Mouse (Mus musculus) C2C12 (cell line): ENCODE measurements around the gene Tex101. TPM values are rescaled to one million over a fixed set of nuclear protein-coding genes. Genes with fewer than 3 reads are reported as not detected.
"Not testable (repeated sequence)": the region's sequence is repeated elsewhere in the genome, so short reads cannot be mapped to it uniquely, and the experiment has no call there.

ENCODE experiments used
- H3K27me3 ChIP-seq: one replicate; pipeline ENCODE4 v1.6.1; 2011; ENCODE audit not compliant: control insufficient read depth, insufficient read depth, insufficient read length
- H3K36me3 ChIP-seq: one replicate; pipeline ENCODE4 v1.6.1; 2011; ENCODE audit not compliant: control insufficient read depth, insufficient read depth
- H3K4me3 ChIP-seq: one replicate; pipeline ENCODE4 v1.5.1; 2011; ENCODE audit warnings: mild to moderate bottlenecking, control low read depth; ENCODE audit not compliant: poor library complexity, insufficient read depth, severe bottlenecking
- H3K79me2 ChIP-seq: one replicate; pipeline ENCODE4 v1.6.1; 2011; ENCODE audit not compliant: control insufficient read depth, insufficient read depth
- H3K79me3 ChIP-seq: one replicate; pipeline ENCODE4 v1.6.1; 2011; ENCODE audit warnings: low read depth, control low read depth
- H3ac ChIP-seq: one replicate; pipeline ENCODE3; 2011; ENCODE audit warnings: low read depth; ENCODE audit not compliant: control insufficient read depth, insufficient read length
- CEBPB ChIP-seq: IDR thresholded peaks from one replicate; pipeline ENCODE4 v1.6.1; 2011; ENCODE audit warnings: low read depth, mild to moderate bottlenecking, control low read depth, moderate library complexity
- CTCF ChIP-seq: IDR thresholded peaks from one replicate; pipeline ENCODE4 v1.5.1; 2011; ENCODE audit not compliant: control insufficient read depth, insufficient read depth, insufficient read length
- FOSL1 ChIP-seq: IDR thresholded peaks from one replicate; pipeline ENCODE4 v1.8.0; 2011; ENCODE audit warnings: mild to moderate bottlenecking, low read length; ENCODE audit not compliant: poor library complexity, insufficient read depth, severe bottlenecking
- MAX ChIP-seq: IDR thresholded peaks from one replicate; pipeline ENCODE4 v1.6.1; 2011; ENCODE audit warnings: mild to moderate bottlenecking, control low read depth
- MYOD1 ChIP-seq: IDR thresholded peaks from one replicate; pipeline ENCODE4 v1.6.1; 2011; ENCODE audit warnings: low read depth; ENCODE audit not compliant: control insufficient read depth, insufficient read length
- MYOG ChIP-seq: IDR thresholded peaks from one replicate; pipeline ENCODE4 v1.6.1; 2011; ENCODE audit not compliant: control insufficient read depth, insufficient read length; ENCODE audit errors: extremely low read depth
- USF1 ChIP-seq: IDR thresholded peaks from one replicate; pipeline ENCODE4 v1.6.1; 2011; ENCODE audit warnings: low read depth, mild to moderate bottlenecking, control low read depth, moderate library complexity
- long read RNA-seq, 2 experiments: library from polyadenylated mRNA; unstranded; transcript quantifications; one replicate each; pipeline ENCODE4 v2.0.0; 2019 to 2020
- polyA plus RNA-seq: library from polyadenylated mRNA; unstranded; fragments of >200 nt; fragmentation: generic; extraction: Trizol; gene quantifications from one replicate; pipeline ENCODE4 v1.2.1, GENCODE M21; 2012; ENCODE audit warnings: missing spikeins

The Tex101 gene
- not detected for polyA plus RNA-seq
- long read RNA-seq, experiment 1: 0 reads
- long read RNA-seq, experiment 2: 0 reads

- Histone ChIP-seq H3K27me3 (peaks cover 10% of the 10 kb centered on the region), H3K36me3 (no peaks in the 10 kb centered on the region), H3K79me3 (no peaks in the 10 kb centered on the region), H3K4me3 (no peak within 1 kb of the TSS), H3ac (no peak within 1 kb of the TSS), H3K79me2 (no peaks in the 10 kb centered on the region)
- TF ChIP-seq MYOD1 (no peak), MYOG (no peak), CTCF (no peak)
These were observed at the start of gene Tex101 for GRCm38 (mm10) chr7:24676575-24676974. TSS of gene Tex101 (minus strand) at chr7:24676675.

- Histone ChIP-seq H3K4me3 (no peak overlapping the region), H3ac (no peak overlapping the region), H3K36me3 (no peaks in the 10 kb centered on the region), H3K27me3 (peaks cover 26% of the 10 kb centered on the region), H3K79me2 (no peaks in the 10 kb centered on the region), H3K79me3 (no peaks in the 10 kb centered on the region)
- TF ChIP-seq MYOD1: no peak
- TF ChIP-seq MYOG: no peak
- no peak for TF ChIP-seq FOSL1
- TF ChIP-seq MAX: no peak
- no peak for TF ChIP-seq USF1
- TF ChIP-seq CEBPB: no peak
- TF ChIP-seq CTCF: no peak
These were observed 38.6 kb upstream of the Tex101 start for GRCm38 (mm10) chr7:24715039-24715438.

- Histone ChIP-seq H3K4me3 (no peak within 1 kb of the TSS), H3K79me3 (no peaks in the 10 kb centered on the region), H3K27me3 (peaks cover 36% of the 10 kb centered on the region), H3ac (no peak within 1 kb of the TSS), H3K79me2 (no peaks in the 10 kb centered on the region), H3K36me3 (no peaks in the 10 kb centered on the region)
- TF ChIP-seq MYOG (no peak), MYOD1 (no peak), FOSL1 (no peak), CTCF (no peak), USF1 (no peak), CEBPB (no peak), MAX (no peak)
These were observed 32.4 kb upstream of the Tex101 start, which contains the start of gene BC049730 for GRCm38 (mm10) chr7:24708832-24709292. TSS of gene BC049730 (plus strand) at chr7:24709242.

- not testable (repeated sequence) for H3K4me3 ChIP-seq, H3K79me3 ChIP-seq, H3ac ChIP-seq, H3K36me3 ChIP-seq, H3K79me2 ChIP-seq
- peaks cover 16% of the 10 kb centered on the region for H3K27me3 ChIP-seq
These were observed 26.4 kb upstream of the Tex101 start for GRCm38 (mm10) chr7:24702841-24703240.

GRCm38 (mm10) chr7:24697891-24698290 lies 21.4 kb upstream of the Tex101 start:
- H3K79me3 ChIP-seq, H3K79me2 ChIP-seq, H3K36me3 ChIP-seq, H3K4me3 ChIP-seq, H3ac ChIP-seq: not testable (repeated sequence)
- peaks cover 17% of the 10 kb centered on the region for H3K27me3 ChIP-seq

GRCm38 (mm10) chr7:24692693-24693092 lies 16.2 kb upstream of the Tex101 start:
- not testable (repeated sequence) for H3K79me3 ChIP-seq, H3K36me3 ChIP-seq, H3ac ChIP-seq, H3K4me3 ChIP-seq, H3K79me2 ChIP-seq
- H3K27me3 ChIP-seq: peaks cover 12% of the 10 kb centered on the region

GRCm38 (mm10) chr7:24687519-24687918 lies 11.0 kb upstream of the Tex101 start:
- not testable (repeated sequence) for H3K4me3 ChIP-seq, H3K36me3 ChIP-seq, H3K27me3 ChIP-seq, H3ac ChIP-seq, H3K79me3 ChIP-seq, H3K79me2 ChIP-seq

GRCm38 (mm10) chr7:24684121-24684520 lies 7.6 kb upstream of the Tex101 start:
- H3ac ChIP-seq, H3K79me3 ChIP-seq, H3K36me3 ChIP-seq, H3K79me2 ChIP-seq, H3K4me3 ChIP-seq, H3K27me3 ChIP-seq: not testable (repeated sequence)
